In genomic region chr6:56425846-56426245, GRCm38 (mm10) we compare ENCODE assay signal across 14 mouse cellular contexts.
"Had no signal": no experiment of that assay in that cellular context is flagged by ENCODE, and none has a peak within 500 bp of the region (broad histone marks: within the 10 kb centered on the region; RNA-seq: fewer than 3 reads in every experiment).

No protein-coding gene starts in this region.

- DNase-seq: kidney, postnatal 10 days; kidney, postnatal 4 days; left cerebral cortex, postnatal 4 days; lung, adult 2 months; lung, postnatal 4 days; midbrain, embryonic 14.5 days; right cerebral cortex, adult 18-20 months; right cerebral cortex, postnatal 25 days; thymus, postnatal 36 days had no signal

- H3K4me3 ChIP-seq: liver, embryonic 15.5 days; midbrain, embryonic 10.5 days; myocyte; neural tube, embryonic 15.5 days had no signal

- ATAC-seq: lung, postnatal 0 days had no signal

- H3K27ac ChIP-seq: liver, embryonic 15.5 days; midbrain, embryonic 10.5 days; neural tube, embryonic 15.5 days had no signal
